Mouse (Mus musculus): ENCODE data around the gene Ubxn7. TPM values are rescaled to one million over a fixed set of nuclear protein-coding genes. Genes with fewer than 3 reads are reported as not detected.
"Not testable (repeated sequence)": the region's sequence is repeated elsewhere in the genome, so short reads cannot be mapped to it uniquely, and the experiment has no call there.

Gene Ubxn7
- 34.8 to 52.2 TPM (median 41.0 TPM) in 3 replicates for total RNA-seq (2017)

- peak; percentile 87 for ATAC-seq (replicated peaks; ENCODE audit: insufficient number of reproducible peaks, low FRiP score, low TSS enrichment, poor library complexity, severe bottlenecking)
Observed at GRCm38 (mm10) chr16:32332040-32332555, at the start of gene Ubxn7. Ubxn7 (plus strand) TSS chr16:32332257.

DNA sequence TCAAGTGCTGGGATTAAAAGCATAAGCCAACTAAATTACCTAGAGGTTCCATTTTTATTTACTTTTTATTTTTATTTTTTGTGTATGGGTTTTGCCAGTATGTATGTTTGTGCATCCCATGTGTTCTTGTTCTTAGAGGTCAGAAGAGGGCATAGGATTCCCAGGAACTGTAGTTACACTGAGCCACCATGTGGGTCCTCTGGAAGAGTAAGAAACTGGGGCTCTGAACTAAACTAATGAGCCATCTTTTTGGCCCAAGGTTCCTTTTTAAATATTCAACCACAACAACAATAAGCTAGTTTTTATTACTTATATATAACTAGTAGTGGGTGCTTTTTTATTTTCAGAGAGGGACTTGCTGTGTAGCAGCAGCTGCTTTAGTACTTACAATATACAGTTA lies 49.4 kb upstream of the Ubxn7 start:
- no peak for ATAC-seq (replicated peaks; ENCODE audit: insufficient number of reproducible peaks, low FRiP score, low TSS enrichment, poor library complexity, severe bottlenecking)

DNA sequence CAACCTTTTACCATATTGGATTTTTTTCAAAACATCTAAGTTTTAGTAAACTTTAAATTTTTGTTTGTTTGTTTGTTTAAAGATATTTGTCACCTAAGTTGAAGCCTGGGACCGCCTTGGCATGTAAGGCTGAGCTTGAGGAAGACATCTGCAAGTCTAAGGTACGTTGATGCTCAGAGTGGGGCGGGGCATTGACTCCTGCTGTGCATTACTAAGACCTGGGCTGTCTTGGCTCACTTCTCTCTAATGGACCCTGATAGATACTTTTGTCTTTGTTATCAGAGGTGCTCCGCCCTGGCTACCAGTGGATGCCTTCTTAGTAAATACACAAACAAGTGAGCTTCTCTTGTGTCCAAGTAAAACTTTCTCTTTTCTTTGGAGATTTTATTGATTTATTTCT lies 40.2 kb upstream of the Ubxn7 start:
- ATAC-seq (replicated peaks; ENCODE audit: insufficient number of reproducible peaks, low FRiP score, low TSS enrichment, poor library complexity, severe bottlenecking), result no peak

GRCm38 (mm10) chr16:32299617-32300016 lies 32.4 kb upstream of the Ubxn7 start:
- ATAC-seq (replicated peaks; ENCODE audit: insufficient number of reproducible peaks, low FRiP score, low TSS enrichment, poor library complexity, severe bottlenecking), result not testable (repeated sequence)

GRCm38 (mm10) chr16:32303046-32303445 lies 29.0 kb upstream of the Ubxn7 start:
- ATAC-seq (replicated peaks; ENCODE audit: insufficient number of reproducible peaks, low FRiP score, low TSS enrichment, poor library complexity, severe bottlenecking), result no peak

DNA sequence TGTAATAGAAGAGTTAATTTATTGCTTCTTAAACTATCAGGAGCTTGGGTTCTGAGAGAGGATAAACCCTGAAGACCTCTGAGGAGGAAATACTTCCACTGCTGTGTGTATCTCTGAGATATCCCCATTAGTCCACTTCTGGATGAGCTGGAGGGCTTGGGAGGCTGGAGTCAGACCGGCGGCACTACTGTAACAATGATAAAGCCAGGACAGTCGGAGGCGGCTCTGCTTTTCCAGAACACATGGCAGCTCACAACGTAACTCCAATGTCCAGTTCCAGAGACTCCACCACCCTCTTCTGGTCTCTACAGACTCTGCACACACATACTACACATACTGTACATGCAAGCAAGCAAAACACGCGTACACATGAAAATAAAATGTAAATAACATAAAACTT lies 28.2 kb upstream of the Ubxn7 start:
- ATAC-seq (replicated peaks; ENCODE audit: insufficient number of reproducible peaks, low FRiP score, low TSS enrichment, poor library complexity, severe bottlenecking), result no peak

DNA sequence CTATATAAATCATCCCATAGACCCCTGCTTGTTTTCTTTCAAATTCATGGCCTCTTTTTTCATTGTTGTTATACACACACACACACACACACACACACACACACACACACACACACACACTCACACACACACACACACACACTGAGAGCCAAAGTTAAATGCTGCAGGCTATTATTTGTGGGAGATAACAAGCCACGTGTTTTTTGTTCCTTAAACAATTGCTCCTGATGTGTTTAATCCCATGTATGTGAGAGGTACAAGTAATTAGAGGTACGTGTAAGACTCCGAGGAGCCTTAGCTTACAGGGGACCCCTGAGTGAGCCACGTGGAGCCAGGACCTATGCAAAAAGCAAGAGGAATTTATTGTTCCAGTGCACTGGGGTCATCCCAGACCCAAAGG lies 20.1 kb upstream of the Ubxn7 start:
- ATAC-seq (replicated peaks; ENCODE audit: insufficient number of reproducible peaks, low FRiP score, low TSS enrichment, poor library complexity, severe bottlenecking), result no peak

GRCm38 (mm10) chr16:32312386-32312785 lies 19.7 kb upstream of the Ubxn7 start:
- no peak for ATAC-seq (replicated peaks; ENCODE audit: insufficient number of reproducible peaks, low FRiP score, low TSS enrichment, poor library complexity, severe bottlenecking)

DNA sequence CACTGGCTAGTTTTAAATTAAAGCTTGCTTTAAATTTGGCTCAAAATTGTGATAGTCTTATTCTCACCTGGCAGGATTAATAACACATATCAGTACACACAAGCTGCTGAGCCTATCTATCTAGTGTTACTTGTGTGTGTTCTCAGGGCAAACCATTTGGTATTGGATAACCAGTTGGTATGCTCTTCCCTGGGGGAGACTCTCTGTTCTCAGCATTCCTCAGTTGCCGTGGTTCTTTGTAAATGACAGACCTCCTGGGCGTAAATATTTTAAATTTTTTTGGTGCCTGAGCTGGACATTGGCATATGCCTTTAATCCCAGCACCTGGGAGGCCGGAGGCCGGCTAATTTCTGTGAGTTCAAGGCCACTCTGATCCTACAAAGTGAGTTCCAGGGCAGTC lies 19.2 kb upstream of the Ubxn7 start:
- no peak for ATAC-seq (replicated peaks; ENCODE audit: insufficient number of reproducible peaks, low FRiP score, low TSS enrichment, poor library complexity, severe bottlenecking)

- no peak for ATAC-seq (replicated peaks; ENCODE audit: insufficient number of reproducible peaks, low FRiP score, low TSS enrichment, poor library complexity, severe bottlenecking)
Observed at GRCm38 (mm10) chr16:32316601-32317000, 15.5 kb upstream of the Ubxn7 start.

DNA sequence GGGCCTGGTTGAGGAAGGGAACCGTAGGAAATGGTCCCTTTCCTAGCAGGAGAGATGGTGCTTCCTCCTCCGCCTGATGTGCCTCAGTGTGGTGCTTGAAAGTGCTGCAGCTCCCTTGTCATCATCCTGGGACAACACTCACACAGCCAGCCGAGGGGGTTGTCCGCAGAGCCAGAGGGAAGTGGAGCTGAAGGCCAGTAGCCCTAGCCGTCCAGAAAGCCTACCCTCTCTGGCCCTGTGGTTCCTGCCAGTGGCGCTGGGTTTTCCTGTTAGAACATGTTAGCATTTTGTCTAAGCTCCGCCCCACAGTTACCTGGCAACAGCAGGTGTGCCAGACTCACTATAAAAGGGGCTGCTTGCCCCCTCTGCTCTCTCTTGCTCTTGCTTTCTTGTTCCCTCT lies 8.1 kb upstream of the Ubxn7 start:
- no peak for ATAC-seq (replicated peaks; ENCODE audit: insufficient number of reproducible peaks, low FRiP score, low TSS enrichment, poor library complexity, severe bottlenecking)

DNA sequence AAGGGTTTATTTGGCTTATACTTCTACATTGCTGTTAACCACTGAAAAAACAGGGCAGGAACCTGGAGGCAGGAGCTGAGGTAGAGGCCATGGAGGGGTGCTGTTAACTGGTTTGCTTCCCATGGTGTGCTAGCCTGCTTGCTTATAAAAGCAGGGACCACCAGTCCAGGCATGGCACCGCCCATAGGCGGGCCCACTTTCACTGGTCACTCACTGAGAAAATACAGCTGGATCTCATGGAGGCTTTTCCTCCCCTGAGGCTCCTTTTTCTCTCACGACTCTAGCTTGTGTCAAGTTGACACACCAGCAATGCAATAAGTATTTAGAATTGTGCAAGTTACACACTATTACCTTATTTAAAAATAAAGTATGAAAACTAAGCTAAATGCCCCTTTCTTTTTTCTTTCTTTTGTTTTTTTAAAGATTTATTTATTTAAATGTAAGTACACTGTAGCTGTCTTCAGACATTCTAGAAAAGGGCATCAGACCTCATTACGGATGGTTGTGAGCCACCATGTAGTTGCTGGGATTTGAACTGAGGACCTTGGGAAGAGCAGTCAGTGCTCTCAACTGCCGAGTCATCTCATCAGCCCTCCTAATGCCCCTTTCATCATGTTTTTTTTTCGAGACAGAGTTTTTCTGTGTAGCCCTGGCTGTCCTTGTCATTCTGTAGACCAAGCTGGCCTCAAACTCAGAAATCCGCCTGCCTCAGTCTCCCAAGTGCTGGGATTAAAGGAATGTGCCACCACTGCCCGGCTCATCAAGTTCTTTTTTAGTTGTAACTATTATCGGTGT lies 984 bp upstream of the Ubxn7 start:
- ATAC-seq (replicated peaks; ENCODE audit: insufficient number of reproducible peaks, low FRiP score, low TSS enrichment, poor library complexity, severe bottlenecking), result no peak

DNA sequence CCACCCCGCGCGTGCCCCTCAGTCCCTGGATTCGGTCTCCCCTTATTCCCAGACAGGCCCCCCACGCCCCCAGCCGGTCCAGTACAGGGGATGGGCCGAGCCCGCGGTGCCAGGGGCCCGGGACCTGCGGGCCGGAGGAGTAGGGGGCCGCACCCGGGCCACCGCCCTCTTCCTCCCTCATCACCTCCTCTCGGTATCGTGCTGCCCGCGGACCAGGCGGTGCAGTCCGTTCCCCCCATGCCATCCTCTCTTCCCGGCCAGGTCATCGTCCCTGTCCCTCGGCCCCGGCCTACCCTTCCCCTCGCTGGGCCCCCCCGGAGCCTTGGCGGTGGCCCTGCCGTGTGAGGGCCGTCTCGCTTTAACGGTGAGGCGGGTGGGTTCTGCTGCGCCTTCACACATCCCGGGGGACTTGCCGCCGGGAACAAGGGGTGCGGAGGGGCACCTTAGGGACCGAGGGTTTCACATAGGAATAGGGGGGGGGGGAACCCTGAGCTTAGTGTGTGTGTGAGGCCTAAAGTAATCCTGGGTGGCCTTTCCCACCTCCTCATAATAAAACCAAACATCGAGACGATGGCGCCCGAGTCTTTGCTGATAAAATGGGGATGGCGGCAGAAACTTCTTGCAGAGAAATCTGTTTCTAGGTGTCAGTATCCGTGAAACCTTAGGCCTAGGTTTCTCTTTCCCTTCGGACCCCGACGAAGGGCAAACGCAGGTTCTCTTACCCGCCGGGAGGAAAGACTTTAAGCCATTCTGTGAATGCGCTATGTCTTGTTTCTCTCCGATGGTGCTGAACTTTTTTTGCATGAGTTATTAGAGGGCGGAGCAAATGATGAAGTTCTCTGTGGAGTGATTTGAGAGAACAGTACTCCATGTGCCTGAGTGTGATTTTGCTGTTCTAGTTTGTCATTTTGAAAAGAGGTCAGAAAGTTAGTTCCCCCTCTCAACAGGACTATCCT lies 777 bp downstream of the Ubxn7 start:
- peak; percentile 19 for ATAC-seq (replicated peaks; ENCODE audit: insufficient number of reproducible peaks, low FRiP score, low TSS enrichment, poor library complexity, severe bottlenecking)

DNA sequence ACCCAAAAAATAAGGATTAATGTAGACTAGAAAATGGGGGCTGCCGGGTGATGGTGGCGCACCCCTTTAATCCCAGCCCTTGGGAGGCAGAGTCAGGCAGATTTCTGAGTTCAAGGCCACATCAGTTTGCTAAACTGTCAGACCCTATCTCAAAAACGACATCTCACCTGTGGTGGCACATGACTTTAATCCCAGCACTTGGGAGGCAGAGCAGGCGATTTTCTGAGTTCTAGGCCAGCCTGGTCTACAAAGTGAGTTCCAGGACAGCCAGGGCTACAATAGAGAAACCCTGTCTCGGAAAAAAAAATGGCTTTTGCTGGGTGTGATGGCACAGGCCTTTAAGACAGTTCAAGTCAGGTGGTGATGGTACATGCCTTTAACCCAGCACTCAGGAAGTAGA lies 3.1 kb downstream of the Ubxn7 start:
- no peak for ATAC-seq (replicated peaks; ENCODE audit: insufficient number of reproducible peaks, low FRiP score, low TSS enrichment, poor library complexity, severe bottlenecking)

DNA sequence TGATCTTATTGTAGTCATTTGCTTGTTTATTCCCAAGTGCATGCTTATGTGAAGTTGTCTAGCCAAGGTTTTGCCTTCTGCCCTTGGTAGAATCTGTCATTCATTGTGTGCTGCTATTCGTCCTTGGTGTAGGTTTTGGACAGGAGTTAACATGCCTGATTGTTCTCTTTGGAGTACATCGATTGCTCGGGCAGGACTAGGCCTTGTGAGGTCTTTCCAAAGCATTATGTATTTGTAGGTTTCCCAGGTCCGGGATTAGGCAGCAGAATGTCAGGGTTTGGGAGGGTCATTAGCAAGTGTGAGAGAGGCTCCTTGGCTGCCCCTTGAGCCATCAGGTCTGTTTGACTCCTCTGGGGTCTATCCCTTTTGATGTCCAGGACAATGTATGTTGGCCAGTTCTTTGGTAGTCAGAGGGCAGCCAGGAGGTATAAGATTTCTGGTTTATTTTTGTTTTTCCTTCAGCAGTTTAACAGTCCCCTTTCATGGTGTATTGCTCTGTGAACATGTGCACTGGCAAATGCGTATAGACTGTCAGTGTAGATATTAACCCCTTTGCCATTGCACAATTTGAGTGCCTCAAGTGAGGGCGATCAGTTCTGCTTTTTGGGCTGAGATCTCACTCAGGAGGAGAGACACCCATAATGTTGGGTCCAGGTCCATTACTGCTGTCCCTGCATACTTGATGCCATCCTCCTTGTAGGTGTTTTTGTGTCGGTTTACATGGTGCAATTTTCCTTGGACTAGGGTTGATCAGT lies 4.1 kb downstream of the Ubxn7 start:
- ATAC-seq (replicated peaks; ENCODE audit: insufficient number of reproducible peaks, low FRiP score, low TSS enrichment, poor library complexity, severe bottlenecking), result peak; percentile 61

DNA sequence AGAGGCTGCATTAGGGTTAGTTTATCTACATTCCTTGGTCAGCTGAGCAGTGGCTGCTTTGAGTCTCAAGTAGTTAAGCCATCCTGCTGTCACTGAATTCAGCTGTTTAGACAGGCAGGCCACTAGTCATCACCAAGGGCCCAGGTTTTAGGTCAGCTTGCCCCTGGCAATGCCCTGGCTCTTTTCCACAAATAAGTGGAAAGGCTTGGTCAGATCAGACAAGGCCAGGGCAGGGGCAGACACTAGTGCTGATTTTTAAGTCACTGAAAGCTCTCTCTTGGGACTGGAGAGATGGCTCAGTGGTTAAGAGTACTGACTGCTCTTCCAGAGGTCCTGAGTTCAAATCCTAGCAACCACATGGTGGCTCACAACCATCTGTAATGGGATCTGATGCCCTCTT lies 4.9 kb downstream of the Ubxn7 start:
- no peak for ATAC-seq (replicated peaks; ENCODE audit: insufficient number of reproducible peaks, low FRiP score, low TSS enrichment, poor library complexity, severe bottlenecking)

DNA sequence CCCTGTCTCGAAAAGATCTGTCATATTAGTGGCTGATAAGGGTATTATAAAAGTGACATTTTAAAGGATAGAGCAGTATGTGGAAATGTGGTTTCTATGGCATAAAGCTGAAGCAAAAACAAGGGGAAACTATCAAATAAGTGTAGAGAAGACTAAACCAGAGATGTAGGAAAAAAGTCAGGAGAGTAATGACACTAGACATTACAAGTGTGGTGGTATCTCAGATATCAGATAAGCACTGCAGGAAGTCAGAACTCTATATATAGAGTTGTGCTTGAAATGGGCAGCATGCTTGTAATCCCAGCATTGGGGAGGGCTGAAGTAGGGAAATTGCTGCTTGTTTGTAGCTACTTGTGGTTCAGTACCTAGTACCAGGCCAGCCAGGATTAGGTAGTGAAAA lies 8.4 kb downstream of the Ubxn7 start:
- no peak for ATAC-seq (replicated peaks; ENCODE audit: insufficient number of reproducible peaks, low FRiP score, low TSS enrichment, poor library complexity, severe bottlenecking)

GRCm38 (mm10) chr16:32345521-32345920 lies 13.5 kb downstream of the Ubxn7 start:
- no peak for ATAC-seq (replicated peaks; ENCODE audit: insufficient number of reproducible peaks, low FRiP score, low TSS enrichment, poor library complexity, severe bottlenecking)

DNA sequence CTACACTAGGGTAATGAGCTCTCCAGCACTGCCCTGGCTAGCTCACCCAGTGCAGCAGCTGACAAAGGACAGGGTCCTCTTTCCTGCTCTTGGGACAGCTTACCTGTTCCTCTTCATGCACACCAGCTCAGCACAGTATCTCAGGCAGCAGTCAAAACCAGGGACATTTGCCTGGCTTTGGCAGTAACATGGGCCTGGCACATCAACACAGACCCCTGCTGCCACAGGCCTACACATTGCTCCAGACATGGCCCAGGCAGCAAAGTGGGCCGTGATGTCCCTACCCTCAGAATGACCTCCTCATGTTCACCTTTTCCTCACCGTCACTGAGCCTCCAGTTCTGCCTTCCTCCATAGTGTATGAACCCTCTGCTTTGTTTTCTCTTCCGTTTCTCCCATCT lies 18.7 kb downstream of the Ubxn7 start:
- no peak for ATAC-seq (replicated peaks; ENCODE audit: insufficient number of reproducible peaks, low FRiP score, low TSS enrichment, poor library complexity, severe bottlenecking)

Measured in monocyte, adult 5-6 weeks (primary cell).